Mouse (Mus musculus) ES-CJ7 (cell line): ENCODE data around the gene Cnpy1.
A peak's percentile ranks its signal among the peaks of the same experiment; 100 is the strongest.

Source experiments
- DNase-seq: peaks from one replicate; pipeline ENCODE4 v3.0.0; 2011; ENCODE audit warnings: low read depth, low spot score

Gene Cnpy1

DNA sequence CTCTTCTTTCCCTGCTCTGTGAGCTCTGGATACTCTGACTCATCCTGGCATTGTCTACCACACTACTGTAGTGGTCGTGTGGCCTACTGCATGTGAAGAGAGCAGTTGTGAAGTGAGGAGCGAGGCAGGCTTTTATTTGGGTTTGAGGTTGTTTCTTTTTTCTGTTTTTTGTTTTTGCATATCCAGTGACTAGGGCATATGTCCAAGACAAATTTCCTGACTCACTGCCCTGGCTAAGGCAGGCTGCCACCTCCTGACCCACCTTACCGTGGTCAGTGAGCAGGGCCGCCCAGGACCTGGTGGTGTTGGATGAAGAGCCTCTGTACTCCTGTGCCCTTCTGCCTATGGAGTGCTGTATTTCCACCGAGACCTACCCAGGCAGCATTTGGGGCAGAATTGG, 5.8 kb downstream of the Cnpy1 start:
- no peak for DNase-seq

DNA sequence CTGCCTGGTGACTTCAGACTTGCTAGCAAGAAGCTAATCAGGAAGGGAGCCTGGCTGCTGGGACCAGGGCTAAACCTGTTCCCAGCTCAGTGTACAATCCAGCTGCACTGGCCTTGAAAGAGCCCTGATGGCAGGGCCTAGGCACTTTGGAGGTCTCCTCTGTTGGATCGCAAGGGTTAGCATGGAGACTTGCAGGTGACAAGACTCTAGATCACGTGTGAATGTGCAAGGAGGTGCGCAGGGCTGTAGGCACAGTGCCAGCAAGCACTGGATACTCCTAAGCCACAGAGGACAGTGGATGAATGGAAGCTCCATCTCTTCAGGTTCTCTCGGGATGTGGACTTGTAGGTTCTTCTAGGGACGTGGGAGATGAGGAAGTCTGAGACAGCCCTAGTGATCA, 6.7 kb downstream of the Cnpy1 start:
- no peak for DNase-seq

DNA sequence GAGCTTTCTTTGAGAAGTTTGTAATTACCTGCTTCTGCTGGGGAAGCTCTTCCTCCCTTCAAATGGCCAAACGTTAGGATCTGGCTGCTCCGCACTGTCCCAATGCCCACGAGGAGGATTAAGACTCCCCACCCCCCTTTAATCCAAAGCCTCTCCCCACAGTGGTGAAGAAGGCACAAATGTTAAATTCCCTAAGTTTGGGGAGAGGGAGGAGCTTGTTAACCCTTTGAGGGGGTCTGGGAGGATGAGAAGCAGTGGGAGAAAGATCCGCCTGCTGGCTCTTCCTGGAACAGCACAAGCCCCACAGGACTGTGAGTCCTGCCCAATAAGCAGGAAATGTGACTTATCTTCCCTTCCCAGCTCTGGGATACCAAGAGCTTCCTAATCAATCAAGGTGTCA, 7.5 kb downstream of the Cnpy1 start:
- DNase-seq, result peak; percentile 65

DNA sequence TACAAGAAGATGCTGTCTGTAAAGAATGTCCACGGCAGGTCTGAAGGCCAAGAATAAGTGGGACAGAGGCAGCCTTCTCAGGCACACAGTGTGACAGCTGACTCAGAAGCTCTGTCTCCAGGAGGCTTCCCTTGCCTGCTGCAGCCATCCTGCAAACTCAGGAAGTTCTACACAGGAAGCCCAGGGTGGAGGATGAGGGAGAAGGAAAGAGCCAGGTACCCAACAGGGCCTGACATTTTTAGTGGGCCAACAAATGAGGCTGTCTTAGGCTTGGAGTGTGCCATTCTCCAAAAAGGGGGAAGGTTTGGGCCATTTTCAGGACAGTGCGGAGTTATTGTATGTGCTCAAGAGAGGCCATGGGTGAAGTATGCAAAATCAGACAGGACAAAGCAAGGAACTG, 7.9 kb downstream of the Cnpy1 start:
- no peak for DNase-seq

DNA sequence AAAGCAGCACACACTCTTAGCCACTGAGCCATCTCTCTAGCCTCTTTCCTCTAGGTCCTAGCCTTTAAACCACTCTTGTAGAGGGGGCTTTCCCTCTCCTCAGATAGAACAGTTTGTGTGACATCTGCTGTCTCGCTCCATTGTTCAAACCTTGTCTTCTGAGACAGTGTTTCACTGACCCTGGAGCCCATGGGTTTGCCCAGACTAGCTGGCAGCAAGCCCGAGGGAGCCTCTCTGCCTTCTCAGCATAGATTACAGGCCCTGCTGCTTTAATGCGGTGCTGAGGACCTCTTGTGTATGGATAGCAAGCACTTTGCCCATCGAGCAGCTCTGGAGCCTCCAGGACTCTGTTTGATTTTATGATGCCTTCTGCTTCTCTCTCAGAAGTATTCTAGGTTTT, 8.6 kb downstream of the Cnpy1 start:
- DNase-seq, result no peak

DNA sequence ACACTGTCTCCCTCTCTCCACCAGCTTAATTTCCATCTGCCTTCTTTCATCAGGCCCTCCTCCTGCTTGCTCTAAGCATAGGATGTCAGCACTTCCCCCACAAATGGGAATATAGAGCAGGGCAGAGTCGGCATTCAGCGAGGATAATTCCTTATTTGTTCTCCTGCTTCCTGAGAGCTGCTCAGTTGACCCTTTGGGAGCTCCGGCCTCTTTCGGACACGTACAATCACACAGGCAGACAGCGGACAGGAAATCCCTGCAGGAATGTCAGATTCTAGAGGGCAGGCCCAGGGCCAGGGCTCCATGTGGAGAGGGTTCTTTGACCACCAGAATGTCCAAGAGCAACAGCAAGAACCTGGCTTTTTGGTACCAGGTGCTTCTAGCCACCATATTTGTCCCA, 9.5 kb downstream of the Cnpy1 start:
- DNase-seq, result no peak

DNA sequence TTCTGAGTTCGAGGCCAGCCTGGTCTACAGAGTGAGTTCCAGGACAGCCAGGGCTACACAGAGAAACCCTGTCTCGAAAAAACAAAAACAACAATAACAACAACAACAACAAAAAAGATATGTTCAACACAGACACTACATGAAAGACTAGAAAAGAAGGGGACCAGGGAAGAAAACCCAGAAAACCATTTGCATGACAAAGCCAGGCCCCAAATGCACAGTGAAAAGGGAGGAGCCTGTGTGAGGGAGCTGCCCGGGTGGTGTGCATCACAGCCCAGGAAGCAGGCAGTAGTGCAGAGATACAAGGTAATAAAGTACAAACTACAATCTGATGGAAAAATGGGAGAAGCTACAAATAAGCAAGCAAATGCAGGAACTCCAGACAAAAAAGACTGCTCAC, 13.5 kb downstream of the Cnpy1 start:
- DNase-seq, result peak; percentile 60

DNA sequence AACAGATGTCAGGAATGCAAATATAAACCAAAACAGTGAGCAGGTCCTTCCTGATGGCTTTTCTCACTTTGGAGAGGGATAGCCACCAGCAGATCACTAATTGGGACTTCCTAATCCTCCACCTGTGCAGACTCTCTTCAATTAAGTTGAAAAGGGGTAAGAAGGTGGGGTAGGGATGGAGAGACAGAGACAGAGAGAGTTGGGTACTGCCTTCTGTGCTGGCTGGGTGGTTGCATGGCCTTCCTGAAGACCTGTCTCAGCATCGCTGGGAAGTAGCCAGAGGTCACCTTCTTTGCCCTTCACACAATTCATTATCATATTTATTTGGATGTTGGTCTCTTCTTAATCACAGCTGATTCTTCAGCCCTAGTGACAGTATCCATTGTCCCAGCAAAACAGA, 26.0 kb downstream of the Cnpy1 start:
- no peak for DNase-seq

DNA sequence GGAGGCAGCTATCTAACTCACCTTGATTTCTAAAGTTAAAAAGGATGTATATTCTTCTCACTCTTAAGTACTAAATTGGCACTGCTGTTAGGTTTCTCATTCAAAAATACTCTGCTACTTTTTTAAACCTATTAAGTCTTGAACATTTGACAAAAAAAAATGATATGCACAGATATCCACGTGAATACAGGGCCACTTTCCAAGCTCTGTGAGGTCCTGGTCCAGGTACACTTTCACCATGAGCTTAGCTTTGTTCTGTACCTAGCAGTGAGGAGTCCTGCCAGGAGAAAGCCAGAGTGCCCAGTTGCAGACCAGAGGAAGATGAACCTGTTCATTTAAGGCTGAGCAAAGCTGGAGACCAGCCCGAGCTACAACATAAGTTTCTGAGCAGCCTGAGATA, 32.2 kb downstream of the Cnpy1 start:
- no peak for DNase-seq

DNA sequence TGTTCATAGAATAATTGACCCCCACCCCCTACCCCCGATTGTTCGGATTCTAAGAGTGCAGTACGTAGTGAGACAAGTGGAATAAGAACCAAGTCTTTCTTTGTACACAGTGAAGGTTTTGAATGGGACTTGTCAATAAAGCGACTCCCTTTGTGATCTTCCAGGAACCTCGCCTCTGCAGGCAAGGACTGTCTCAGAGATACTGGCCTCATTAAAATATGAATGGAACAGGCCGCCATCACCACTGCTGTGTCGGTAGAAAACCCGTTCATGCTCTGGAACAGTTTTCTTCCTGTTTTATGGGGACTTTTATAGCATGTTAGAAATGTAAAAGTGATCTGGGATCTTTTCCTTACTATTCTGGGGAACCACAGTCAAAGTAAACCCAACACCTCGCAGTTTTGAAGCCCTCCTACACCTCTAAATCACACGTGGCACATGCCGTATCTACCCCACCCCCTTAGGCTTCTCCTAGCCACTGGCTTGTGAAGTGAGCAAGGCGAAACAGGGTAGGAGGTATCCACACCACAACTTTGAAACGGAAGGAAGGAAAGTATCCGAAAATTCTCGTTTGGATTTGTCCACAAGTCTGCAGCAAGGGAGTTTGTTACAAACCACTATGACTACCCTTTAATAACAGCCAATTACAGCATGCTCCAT, 33.8 kb downstream of the Cnpy1 start:
- peak; percentile 87 for DNase-seq

DNA sequence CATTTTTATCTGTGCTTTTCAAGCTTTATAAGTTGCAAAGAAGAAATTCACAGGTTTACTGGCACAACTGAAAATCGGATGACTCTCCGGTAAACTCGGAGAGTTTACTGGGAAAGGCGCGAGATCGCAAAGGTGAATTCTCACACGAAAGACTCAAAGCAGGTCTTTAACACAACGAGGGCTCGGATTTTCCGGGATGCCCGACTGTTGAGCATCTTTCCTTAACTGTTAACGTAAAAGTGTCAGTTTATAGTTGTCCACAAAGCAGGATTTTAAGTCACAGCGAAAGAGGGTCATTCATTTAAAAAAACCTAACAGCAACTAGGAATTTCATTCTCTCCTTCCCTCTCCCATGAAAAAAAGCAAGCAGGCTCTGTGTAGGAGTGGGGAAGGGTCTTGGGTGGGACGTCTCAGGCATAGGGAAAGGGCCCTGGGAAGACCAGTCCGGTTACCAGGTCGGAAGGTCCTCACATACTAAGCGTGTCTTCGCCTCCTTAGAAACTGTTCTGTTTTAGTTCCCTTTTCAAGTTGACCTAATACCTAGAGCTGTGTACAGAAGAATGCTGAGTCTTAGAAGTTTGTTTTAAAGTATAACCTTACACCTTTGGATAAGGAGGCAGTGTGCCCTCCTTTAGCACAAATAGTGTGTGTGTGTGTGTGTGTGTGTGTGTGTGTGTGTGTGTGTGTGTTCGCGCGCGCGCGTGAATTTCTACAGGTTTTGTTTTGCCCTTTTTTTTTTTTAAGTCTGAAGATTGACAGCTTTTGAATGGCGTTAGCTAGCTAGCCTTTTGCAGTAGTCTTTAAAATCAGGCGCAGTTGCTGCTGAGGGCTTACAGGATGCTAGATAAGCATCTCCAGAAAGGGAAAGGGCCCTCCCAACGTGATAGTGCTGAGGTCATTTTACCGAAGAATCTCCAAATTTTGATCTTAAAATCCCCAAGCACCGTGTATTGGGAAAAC, 34.7 kb downstream of the Cnpy1 start:
- DNase-seq, result peak; percentile 41

DNA sequence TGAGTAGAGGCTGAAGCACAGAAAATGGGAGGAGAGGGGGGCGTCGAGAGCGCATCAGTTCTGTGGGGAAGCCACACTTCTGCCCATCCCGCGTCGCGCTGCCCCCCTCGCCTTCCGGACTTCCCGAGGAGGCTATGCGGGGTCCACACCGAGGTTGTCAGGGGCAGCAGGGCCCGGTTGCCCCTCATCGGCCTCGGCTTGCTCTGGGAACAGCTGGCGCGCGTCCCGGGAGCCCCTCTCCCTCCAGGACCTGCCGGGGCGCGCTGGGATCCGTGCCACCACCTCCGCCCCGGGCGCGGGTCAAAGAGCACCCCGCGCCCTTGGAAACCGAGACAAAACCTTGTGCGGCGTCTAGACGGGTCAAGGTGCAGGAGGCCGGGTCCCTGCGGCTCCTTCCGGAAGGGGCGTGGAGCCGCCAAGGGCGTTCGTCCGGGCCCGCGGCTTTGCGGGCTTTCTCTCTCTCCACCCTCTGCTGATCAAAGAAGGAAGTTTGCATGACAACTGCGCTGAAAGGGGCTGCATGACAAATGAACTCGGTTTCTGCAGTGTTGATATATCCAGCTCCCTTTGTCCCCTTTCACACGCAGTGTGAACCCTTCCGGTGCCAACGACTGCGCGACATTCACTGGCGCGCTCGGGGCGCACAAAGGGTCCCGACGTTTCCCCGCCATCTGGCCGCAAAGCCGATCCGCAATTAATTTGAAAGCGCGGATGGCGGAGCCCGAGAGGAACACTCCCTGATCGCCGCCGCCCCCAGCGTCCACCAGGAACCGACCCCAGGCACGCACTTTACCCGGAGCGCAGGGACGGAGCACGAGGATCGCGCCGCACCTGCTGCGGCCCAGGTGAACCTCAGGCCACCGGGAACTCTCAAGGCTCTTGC, 35.8 kb downstream of the Cnpy1 start:
- peak; percentile 98 for DNase-seq

DNA sequence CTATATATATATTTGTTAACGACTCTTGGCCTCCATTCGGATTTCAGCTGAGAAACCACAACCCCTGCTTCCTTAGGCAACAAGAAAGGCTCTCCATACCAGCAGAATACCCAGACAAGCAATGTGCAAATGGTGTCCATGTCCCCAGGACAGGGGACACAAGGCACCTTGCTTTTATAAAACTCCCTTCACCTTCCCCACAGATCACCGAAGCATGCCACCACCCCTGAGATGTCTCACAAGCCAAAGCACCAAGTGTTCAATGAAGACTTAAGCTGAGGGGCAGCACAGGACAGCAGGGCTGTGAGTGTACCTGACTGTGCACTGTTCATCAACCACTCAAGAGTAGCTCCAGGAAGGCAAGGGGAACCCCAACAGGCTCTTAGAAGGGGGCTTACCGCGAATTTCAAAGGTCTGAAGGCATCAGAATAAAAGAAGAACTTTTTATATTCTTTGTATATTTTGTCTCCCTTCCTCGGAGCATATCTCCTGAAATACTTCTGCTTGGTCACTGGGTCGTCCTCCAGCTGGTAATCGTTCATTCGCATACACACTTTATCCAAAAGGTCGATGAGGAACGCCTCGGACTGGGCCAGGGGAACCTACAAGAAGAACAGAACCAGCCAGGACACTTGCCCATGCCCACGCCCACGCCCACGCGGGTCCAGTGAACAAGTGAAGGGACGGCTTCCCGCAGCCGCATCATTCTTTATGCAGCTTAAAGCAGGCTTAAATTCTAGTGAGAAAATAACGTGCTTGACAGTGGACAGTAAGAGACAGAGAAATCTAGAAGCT, 36.7 kb downstream of the Cnpy1 start:
- no peak for DNase-seq

DNA sequence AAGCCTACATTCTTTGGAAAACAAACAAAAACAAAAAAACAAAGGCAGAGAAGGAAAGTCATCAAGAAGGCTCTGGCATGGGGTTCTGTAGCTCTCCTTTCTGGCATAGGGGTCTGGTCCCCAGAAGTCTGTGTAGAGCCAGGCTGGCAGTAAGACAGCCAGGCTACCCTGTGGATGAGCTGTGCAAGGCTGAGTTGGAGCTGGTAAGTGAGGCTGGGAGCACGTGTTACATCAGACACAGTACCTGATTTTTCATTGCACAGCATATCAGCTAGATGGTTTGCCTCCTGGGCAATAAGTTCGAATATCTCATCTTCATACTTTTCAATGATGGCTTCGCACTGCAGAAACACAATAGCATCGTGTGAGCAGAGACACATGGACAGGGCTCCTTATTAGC, 38.6 kb downstream of the Cnpy1 start:
- no peak for DNase-seq

DNA sequence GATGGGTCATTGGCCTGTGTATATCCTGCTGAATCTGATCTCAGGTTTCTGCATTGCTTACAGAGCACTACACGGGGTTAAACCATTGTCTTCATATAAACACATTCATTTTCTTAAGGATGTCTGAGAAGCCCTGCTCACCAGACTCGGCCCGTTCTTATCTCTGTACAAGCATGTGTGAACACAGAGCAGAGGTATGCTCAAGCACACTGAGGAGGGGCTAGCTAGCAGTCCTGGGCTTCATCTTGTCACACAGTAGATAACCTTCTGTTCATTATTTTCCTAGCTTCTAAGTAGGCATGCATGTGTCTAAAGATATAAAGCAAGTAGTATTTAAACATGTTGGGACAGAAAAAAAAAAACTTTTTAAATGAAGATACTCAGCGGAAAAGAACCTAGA, 39.2 kb downstream of the Cnpy1 start:
- DNase-seq, result no peak

DNA sequence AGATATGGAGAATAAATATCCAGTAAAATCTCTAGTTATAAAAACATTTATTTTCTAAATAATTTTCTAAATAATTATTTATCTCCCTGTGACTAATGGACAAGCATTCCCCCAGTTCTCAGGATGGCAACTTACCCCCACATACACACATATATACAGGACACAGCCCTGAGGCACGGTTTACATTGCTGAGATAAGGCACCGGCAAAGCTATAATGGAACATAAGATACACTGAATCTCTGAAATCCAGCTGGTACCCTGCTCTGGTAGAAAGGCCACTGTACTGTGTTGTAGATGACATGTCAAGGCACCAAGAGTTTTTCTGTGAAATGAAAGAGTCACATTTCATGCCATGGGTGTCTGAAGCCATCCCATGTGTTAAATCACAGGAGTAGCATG, 40.9 kb downstream of the Cnpy1 start:
- no peak for DNase-seq

DNA sequence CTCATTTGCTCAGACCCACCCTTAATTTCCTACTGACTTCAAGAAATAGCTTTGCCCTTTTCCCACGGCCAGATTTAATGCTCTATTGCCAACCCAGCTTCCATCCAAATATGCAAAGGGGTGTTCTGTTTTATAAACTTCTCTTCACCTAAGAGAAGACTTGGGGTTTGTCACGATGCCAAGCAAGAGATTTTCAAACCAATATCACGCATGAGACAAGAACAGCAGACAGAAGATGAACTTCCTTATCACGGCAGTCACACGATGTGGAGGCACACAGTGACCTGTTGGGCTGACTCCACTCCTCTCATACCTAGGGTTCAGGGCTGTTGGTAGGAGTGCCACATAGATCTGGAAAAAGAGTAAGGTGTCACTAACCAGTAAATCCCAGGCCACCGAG, 42.5 kb downstream of the Cnpy1 start:
- DNase-seq, result no peak

DNA sequence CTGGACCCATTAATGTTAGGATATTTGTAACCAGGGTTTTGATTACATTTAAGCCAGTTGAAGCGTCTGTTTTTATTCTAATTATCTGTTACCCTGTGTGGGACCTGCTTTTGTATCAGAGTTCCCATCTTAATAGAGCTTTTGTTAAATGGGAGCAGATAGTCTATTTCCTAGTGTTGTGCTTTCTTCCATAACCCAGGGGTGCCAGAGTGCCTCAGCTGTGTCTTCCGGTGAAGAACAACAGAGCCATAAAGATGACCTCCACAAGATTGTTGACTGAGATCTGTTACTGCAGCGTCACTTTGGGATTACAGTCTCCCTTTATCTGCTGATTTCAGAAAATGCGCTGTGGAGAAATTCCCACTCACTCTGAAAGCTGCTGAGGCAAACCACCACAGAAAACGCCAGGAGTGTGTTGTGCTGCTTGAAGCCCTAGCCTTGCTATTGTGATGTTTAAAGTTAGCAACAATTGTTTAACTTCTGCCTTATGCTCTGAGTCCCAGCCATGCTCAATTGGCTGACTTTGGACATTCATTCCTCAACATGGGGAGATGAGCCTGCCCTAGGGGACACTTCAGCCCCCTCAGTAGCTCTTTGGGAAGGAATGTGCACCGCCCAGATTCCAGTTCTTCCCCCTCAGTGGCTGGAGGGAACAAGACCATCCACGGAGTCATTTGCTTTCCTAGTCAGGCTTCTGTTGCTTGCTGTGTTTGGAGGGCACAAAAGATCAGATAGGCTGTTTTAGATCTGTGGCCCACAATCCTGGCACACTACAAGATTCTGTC, 46.3 kb downstream of the Cnpy1 start:
- DNase-seq, result peak; percentile 48

DNA sequence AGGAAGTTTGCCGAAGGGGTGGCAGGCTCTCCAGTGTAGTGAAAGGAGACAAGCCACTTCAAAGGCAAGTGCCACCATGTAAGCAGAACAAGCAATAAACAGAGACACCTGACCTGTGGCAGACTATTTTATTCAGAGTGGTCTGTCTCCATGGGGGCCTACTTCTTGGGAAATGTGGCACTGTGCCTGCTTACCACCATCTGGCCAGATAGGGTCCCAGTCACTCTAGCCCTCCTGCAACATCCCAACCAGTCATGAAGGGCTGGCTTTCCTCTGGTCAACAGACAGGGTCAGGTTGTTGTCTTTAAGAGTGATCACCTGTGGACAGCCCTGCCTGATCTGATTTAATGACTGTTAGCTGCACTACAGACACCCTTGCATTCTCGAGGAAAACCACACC, 50.1 kb downstream of the Cnpy1 start:
- no peak for DNase-seq

DNA sequence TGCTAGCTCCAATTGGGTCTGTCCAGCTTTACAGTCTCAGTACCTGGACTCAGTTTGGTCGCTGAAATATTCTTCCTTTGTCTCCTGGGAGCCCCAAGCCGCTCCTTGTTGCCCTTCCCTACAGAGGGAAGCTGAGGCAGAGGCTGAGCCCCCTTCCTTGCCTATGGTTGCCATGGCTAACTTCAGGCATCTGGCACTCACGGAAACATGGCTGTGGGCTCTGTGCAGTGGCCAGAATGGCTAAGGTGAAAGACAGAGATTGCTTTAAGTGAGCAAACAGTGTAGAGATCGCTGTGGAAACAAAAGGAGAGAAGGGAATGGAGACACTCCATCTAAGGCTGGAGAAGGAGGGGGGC, 53.5 kb downstream of the Cnpy1 start:
- DNase-seq, result no peak
